Mouse (Mus musculus) midbrain, embryonic 11.5 days (tissue): ENCODE measurements at regions not wholly inside any gene's neighbourhood (a gene's known extent, or its start where the extent isn't known, plus 50 kb on each side); places are given as distances from the start of the nearest gene placed in this dataset.

Experiments
- ATAC-seq: fragments of 200-750 bp; cut with Nextera tagmentation; 2 replicates; pipeline ENCODE4 v1.8.0; 2017; ENCODE audit warnings: moderate TSS enrichment, moderate library complexity; ENCODE audit not compliant: low FRiP score
- DNase-seq: peaks from one replicate; pipeline ENCODE4 v3.0.0; 2015; ENCODE audit warnings: low spot score; ENCODE audit errors: missing footprints
- H3K27ac ChIP-seq: fragments of 300-500 bp; sonication (generic); 2 replicates; pipeline ENCODE4 v1.5.1; 2014; ENCODE audit warnings: low read depth, low read length
- H3K27me3 ChIP-seq: fragments of 300-500 bp; sonication (generic); 2 replicates; pipeline ENCODE4 v1.6.1; 2014; ENCODE audit warnings: mild to moderate bottlenecking, low read length, moderate library complexity, mixed read lengths; ENCODE audit not compliant: control insufficient read depth, insufficient read depth
- H3K36me3 ChIP-seq: fragments of 300-500 bp; sonication (generic); 2 replicates; pipeline ENCODE4 v1.6.1; 2014; ENCODE audit warnings: mild to moderate bottlenecking, low read length, moderate library complexity, mixed read lengths; ENCODE audit not compliant: control insufficient read depth, insufficient read depth
- H3K4me1 ChIP-seq: fragments of 300-500 bp; sonication (generic); 2 replicates; pipeline ENCODE4 v1.6.1; 2014; ENCODE audit warnings: low read length; ENCODE audit not compliant: control insufficient read depth, insufficient read depth
- H3K4me2 ChIP-seq: fragments of 300-500 bp; sonication (generic); 2 replicates; pipeline ENCODE4 v1.6.1; 2014; ENCODE audit warnings: mild to moderate bottlenecking, moderate library complexity
- H3K4me3 ChIP-seq: fragments of 300-500 bp; sonication (generic); 2 replicates; pipeline ENCODE4 v1.5.1; 2014; ENCODE audit warnings: low read depth, low read length
- H3K9ac ChIP-seq: fragments of 300-500 bp; sonication (generic); 2 replicates; pipeline ENCODE4 v1.6.1; 2014; ENCODE audit warnings: low read length
- H3K9me3 ChIP-seq: fragments of 300-500 bp; sonication (generic); 2 replicates; pipeline ENCODE4 v1.6.1; 2016; ENCODE audit warnings: low read length; ENCODE audit not compliant: control insufficient read depth
- WGBS: fragments of 180-500 bp; shearing (Covaris S2); extraction: QIAGEN DNeasy Blood & Tissue Kit; methylation state at CpG from one replicate; pipeline ENCODE4 v1.1.7; 2014; 5-methylcytosine and 5-hydroxymethylcytosine counted together

DNA sequence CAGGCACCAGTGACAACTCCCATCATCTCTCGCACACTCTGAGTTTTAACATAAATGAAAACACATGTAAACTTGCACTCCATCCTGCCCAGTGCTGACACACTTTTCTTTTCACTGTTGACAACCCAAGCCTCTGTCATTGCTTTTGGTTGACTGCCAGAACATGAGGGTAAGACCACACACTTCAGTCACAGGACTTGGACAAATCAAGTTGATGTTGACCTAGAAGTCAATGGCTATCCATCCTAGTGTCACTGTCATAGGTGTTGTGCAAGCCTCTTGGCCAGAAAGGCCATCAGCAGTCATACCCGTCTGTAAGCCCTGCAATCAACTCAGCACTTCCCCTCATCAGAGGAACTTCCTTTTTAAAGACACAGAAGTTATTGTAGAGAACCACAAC, 208.9 kb upstream of the Foxq1 start:
- H3K4me3 ChIP-seq: no peak overlapping the region
- no peak for DNase-seq
- H3K36me3 ChIP-seq: no peaks in the 10 kb centered on the region
- no peaks in the 10 kb centered on the region for H3K4me1 ChIP-seq
- whole genome bisulfite sequencing: 83% methylated on average over 2 of the region's 2 CpGs
- no peak overlapping the region for H3K27ac ChIP-seq
- no peak overlapping the region for H3K9ac ChIP-seq
- ATAC-seq: no peak
- H3K9me3 ChIP-seq: no peaks in the 10 kb centered on the region; the same call in 1 of the 2 replicates
- no peak overlapping the region for H3K4me2 ChIP-seq
- H3K27me3 ChIP-seq: no peaks in the 10 kb centered on the region

DNA sequence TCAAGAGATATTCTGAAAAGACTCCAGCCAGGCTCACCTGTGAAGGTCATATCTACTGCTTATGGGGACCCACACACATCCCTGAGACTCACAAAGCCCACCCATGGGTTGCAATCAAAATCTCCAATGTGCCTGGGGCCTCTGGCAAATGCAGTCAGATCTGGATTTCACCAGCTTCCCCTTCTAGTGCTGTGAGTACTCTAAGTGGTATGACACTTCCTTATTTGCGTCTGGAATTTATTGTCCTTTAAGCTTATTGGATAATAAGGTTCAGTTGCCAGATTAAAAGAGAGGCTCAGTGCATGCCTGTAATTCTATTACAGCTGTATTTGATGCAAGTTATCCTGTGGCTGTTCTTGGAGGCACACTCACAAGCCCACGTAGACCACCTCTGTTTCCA, 206.3 kb upstream of the Foxq1 start:
- Histone ChIP-seq H3K9ac (no peak overlapping the region), H3K27me3 (no peaks in the 10 kb centered on the region), H3K4me2 (no peak overlapping the region), H3K9me3 (no peaks in the 10 kb centered on the region; the same call in 1 of the 2 replicates), H3K36me3 (no peaks in the 10 kb centered on the region), H3K27ac (no peak overlapping the region), H3K4me3 (no peak overlapping the region), H3K4me1 (no peaks in the 10 kb centered on the region)
- ATAC-seq (no peak), DNase-seq (no peak)
- WGBS: 76% methylated on average over 2 of the region's 2 CpGs

DNA sequence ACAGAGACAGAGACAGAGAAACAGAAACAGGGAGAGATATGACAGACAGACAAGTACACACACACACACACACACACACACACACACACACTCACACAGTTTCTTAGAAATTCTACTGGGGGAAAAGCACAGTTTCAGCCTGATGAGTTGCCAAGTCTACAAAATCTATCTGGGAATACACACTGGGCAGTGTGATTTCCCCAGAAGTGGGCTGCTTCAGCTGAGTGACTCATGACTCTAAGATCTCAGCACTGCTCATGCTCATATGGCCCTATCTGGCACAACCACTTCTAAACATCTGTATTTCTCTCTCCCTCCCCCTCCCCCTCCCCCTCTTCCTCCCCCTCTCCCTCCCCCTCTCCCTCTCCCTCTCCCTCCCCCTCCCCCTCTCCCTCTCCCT, 204.5 kb upstream of the Foxq1 start:
- no peak for DNase-seq
- Histone ChIP-seq H3K9ac (no peak overlapping the region), H3K27ac (no peak overlapping the region), H3K9me3 (no peaks in the 10 kb centered on the region), H3K4me1 (no peaks in the 10 kb centered on the region), H3K27me3 (no peaks in the 10 kb centered on the region), H3K36me3 (no peaks in the 10 kb centered on the region), H3K4me2 (no peak overlapping the region), H3K4me3 (no peak overlapping the region)
- ATAC-seq: no peak

DNA sequence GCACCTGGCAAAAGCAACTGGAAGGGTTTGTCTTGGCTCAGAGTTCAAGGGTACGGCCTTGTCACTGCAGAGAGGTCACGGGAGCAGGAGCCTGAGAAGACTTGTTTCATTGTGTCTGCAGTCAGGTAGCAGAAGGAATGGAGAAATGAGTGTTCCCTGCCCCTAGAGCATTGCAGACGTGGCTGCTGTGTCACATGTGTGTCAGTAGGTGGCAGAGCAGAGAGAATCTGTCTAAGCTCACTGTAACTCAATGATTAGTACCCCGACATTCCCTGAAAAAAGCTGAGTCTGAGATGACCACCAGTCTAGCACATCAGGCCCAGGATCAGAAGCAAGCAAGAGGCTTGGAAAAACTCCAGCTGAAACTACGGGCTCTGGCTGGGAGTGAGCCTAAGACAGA, 203.1 kb upstream of the Foxq1 start:
- Histone ChIP-seq H3K27me3 (no peaks in the 10 kb centered on the region), H3K9me3 (no peaks in the 10 kb centered on the region), H3K27ac (no peak overlapping the region), H3K36me3 (no peaks in the 10 kb centered on the region), H3K4me1 (no peaks in the 10 kb centered on the region), H3K4me2 (no peak overlapping the region), H3K4me3 (no peak overlapping the region), H3K9ac (no peak overlapping the region)
- 80% methylated on average over 5 of the region's 5 CpGs for WGBS
- ATAC-seq (no peak), DNase-seq (no peak)

DNA sequence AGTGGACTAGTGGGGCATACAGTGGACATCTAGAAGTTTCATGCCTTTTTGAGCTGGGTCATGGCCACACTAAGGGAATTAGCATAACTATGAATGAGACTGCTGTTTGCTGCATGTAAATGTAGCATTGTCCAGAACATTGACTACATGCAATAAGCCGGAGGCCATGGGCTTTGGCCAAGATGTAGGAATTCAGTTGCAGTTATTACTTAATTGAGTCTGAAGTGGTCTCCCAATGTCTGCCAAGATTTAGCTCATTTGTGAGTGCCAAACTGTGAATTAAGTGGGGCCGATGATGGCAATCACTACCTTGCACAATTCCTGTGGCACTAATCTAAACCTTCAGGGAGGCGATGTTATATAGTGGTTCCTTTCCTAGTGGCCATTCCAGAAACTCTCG, 196.6 kb upstream of the Foxq1 start:
- no peak overlapping the region for H3K4me3 ChIP-seq
- 87% methylated on average over 4 of the region's 4 CpGs for WGBS
- ATAC-seq: no peak

DNA sequence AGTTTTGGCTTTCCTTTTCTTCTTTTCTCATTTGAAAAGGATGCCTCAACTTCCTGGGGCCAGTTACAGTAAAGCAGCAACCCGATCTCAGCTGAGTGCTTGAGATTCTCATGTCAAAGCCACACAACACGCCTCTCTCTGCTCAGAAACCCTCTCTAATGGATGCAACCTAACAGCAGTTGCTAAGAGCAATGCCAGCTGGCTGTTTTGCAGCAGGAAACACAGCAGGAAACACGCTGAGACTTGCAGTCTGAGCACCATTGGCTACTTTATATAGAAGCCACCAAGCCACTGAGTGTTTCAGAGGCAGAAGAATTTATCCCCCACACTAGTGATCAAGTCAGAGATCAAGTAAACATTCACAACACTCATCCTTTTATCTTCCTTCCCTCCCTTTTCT, 193.5 kb upstream of the Foxq1 start:
- H3K27ac ChIP-seq: no peak overlapping the region
- no peak overlapping the region for H3K9ac ChIP-seq
- H3K36me3 ChIP-seq: no peaks in the 10 kb centered on the region
- no peaks in the 10 kb centered on the region for H3K27me3 ChIP-seq
- ATAC-seq: no peak
- H3K4me3 ChIP-seq: no peak overlapping the region
- H3K4me1 ChIP-seq: no peaks in the 10 kb centered on the region
- 37% methylated on average over 3 of the region's 3 CpGs for whole genome bisulfite sequencing
- H3K4me2 ChIP-seq: no peak overlapping the region
- no peak for DNase-seq
- H3K9me3 ChIP-seq: no peaks in the 10 kb centered on the region

More for the DNA sequence above, 196.6 kb upstream of the Foxq1 start:
- Histone ChIP-seq H3K27ac (no peak overlapping the region), H3K4me2 (no peak overlapping the region), H3K9ac (no peak overlapping the region), H3K36me3 (no peaks in the 10 kb centered on the region), H3K9me3 (no peaks in the 10 kb centered on the region), H3K27me3 (no peaks in the 10 kb centered on the region), H3K4me1 (no peaks in the 10 kb centered on the region)
- DNase-seq: no peak

DNA sequence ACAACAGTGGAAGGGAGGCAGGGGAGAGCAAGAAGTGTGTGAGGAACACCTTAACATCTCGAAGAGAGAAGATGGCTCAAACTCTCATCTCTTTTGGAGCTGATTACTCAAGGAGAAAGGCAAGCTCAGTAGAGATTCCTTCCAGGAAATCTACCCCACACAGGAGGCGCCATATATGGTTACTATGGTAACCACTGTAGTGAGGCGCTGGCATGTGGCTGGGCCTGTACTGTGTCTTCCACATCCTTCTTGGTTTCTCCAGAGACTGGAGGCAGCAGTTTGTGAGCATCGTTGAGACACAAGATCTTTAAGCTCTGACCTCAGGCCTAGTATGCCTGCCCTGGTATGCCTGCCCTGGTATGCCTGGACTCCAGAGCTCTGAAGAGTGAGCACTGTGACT, 191.6 kb upstream of the Foxq1 start:
- H3K9me3 ChIP-seq: no peaks in the 10 kb centered on the region
- 67% methylated on average over 4 of the region's 4 CpGs for WGBS
- H3K4me3 ChIP-seq: no peak overlapping the region
- H3K36me3 ChIP-seq: no peaks in the 10 kb centered on the region
- no peak overlapping the region for H3K9ac ChIP-seq
- no peak overlapping the region for H3K4me2 ChIP-seq
- no peak for ATAC-seq
- no peaks in the 10 kb centered on the region for H3K27me3 ChIP-seq
- H3K4me1 ChIP-seq: no peaks in the 10 kb centered on the region
- no peak overlapping the region for H3K27ac ChIP-seq
- no peak for DNase-seq

DNA sequence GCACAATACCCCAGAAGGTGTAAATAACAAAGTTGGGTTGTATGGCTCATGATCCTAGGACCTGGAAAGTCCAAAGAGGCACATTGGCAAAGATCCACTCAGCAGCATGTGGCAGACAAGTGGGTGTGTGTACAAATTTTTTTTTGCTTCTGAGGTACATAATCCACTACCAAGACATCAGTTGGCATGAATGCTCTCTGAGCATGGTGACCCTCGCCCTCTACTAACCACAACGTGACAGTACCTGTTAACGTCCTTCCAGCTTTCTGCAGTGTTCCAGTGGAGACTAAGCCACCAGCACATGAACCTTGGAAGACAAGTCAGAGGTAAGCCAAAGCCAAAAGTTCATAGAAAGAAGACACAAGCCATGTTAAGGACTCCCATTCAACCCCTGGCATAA, 188.7 kb upstream of the Foxq1 start:
- H3K4me3 ChIP-seq: no peak overlapping the region
- no peak for DNase-seq
- H3K36me3 ChIP-seq: no peaks in the 10 kb centered on the region
- H3K9me3 ChIP-seq: no peaks in the 10 kb centered on the region
- no peak overlapping the region for H3K9ac ChIP-seq
- H3K27ac ChIP-seq: no peak overlapping the region
- H3K27me3 ChIP-seq: no peaks in the 10 kb centered on the region
- no peak for ATAC-seq
- H3K4me2 ChIP-seq: no peak overlapping the region
- no peaks in the 10 kb centered on the region for H3K4me1 ChIP-seq
- 93% methylated on average over 3 of the region's 3 CpGs for WGBS

DNA sequence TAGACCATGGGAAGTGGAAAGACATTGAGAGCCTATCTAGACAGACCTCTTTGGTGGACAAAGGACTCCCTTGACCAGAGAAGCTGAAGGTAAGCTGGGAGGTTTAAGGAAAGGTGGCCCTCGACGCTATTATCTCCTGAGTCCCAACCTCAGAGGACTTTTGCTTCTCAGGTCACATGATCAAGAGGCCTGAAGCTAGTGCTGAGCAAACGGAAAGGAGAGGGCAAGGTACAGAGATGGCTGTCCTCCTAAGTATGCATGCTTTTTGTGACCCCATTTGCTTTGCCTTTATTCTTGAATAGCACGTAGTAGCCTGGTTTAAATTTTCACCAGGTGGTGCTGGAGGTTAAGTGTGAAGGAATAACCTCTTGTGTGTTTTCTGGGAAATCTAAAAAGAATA, 186.8 kb upstream of the Foxq1 start:
- no peak for ATAC-seq
- H3K9me3 ChIP-seq: no peaks in the 10 kb centered on the region
- no peak overlapping the region for H3K4me3 ChIP-seq
- H3K4me2 ChIP-seq: no peak overlapping the region
- no peak overlapping the region for H3K27ac ChIP-seq
- no peaks in the 10 kb centered on the region for H3K27me3 ChIP-seq
- 83% methylated on average over 4 of the region's 4 CpGs for WGBS
- H3K4me1 ChIP-seq: no peaks in the 10 kb centered on the region
- no peaks in the 10 kb centered on the region for H3K36me3 ChIP-seq
- no peak overlapping the region for H3K9ac ChIP-seq
- DNase-seq: no peak

DNA sequence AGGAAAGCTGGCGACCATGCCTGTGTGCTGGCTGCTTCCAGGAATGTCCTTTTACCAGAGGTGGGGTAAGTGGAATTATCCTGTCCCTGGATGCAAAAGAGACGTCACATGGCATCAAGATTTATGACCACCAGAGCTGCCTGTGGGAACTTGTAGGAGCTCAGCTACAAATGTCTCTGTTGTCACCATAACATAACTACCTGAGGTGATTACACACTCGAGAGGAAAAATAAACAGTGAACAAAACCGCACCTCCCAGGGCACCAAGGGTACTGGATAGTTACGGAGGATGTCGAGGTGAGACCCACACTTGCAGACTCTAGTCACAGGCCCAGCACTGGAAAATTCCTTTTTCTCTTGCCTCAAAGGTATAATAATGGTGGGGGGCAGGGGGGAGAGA, 185.1 kb upstream of the Foxq1 start:
- Histone ChIP-seq H3K9ac (no peak overlapping the region), H3K4me3 (no peak overlapping the region), H3K9me3 (no peaks in the 10 kb centered on the region), H3K4me2 (no peak overlapping the region), H3K36me3 (no peaks in the 10 kb centered on the region), H3K27ac (no peak overlapping the region), H3K4me1 (no peaks in the 10 kb centered on the region), H3K27me3 (no peaks in the 10 kb centered on the region)
- no peak for ATAC-seq
- WGBS: 73% methylated on average over 6 of the region's 6 CpGs
- no peak for DNase-seq
